Mouse (Mus musculus): ENCODE measurements around the gene Smok3c.

- TF ChIP-seq CTCF (IDR thresholded peaks at IDR 0.05; ENCODE audit: extremely low read depth, insufficient read length, insufficient replicate concordance, low read depth, low read length): no peak
- TF ChIP-seq POLR2A (IDR thresholded peaks at IDR 0.05; ENCODE audit: low read depth, low read length): no peak
Measured at GRCm38 (mm10) chr5:138075684-138076083, 22.7 kb downstream of the Smok3c start.
